In genomic region chr6:100821367-100821766, GRCm38 (mm10) we compare ENCODE assay signal across 30 mouse cellular contexts.
"Had no signal": no experiment of that assay in that cellular context is flagged by ENCODE, and none has a peak within 500 bp of the region (broad histone marks: within the 10 kb centered on the region; RNA-seq: fewer than 3 reads in every experiment).

No protein-coding gene starts in this region.

- H3K9me3 ChIP-seq: limb, embryonic 10.5 days; limb, embryonic 12.5 days; limb, embryonic 13.5 days; limb, embryonic 15.5 days; liver, embryonic 12.5 days; liver, embryonic 13.5 days; liver, embryonic 15.5 days; lung, embryonic 15.5 days; megakaryocyte, embryonic 14.5 days; midbrain, embryonic 10.5 days; midbrain, embryonic 12.5 days; midbrain, embryonic 13.5 days; midbrain, embryonic 15.5 days had no signal

- H3K27me3 ChIP-seq: limb, embryonic 12.5 days; limb, embryonic 13.5 days; limb, embryonic 15.5 days; liver, embryonic 12.5 days; liver, embryonic 13.5 days; liver, embryonic 15.5 days; lung, embryonic 15.5 days; midbrain, embryonic 12.5 days; midbrain, embryonic 13.5 days; midbrain, embryonic 15.5 days had no signal

- ATAC-seq: liver, embryonic 12.5 days; lung, postnatal 0 days; midbrain, embryonic 13.5 days; midbrain, embryonic 15.5 days; midbrain, embryonic 16.5 days had no signal

- H3K36me3 ChIP-seq: limb, embryonic 10.5 days; limb, embryonic 12.5 days; limb, embryonic 13.5 days; limb, embryonic 15.5 days; liver, embryonic 12.5 days; liver, embryonic 13.5 days; liver, embryonic 15.5 days; lung, embryonic 15.5 days; midbrain, embryonic 10.5 days; midbrain, embryonic 12.5 days; midbrain, embryonic 13.5 days; midbrain, embryonic 15.5 days had no signal

- H3K4me1 ChIP-seq: liver, embryonic 12.5 days; liver, embryonic 13.5 days; liver, embryonic 15.5 days; lung, embryonic 15.5 days; megakaryocyte, embryonic 14.5 days; midbrain, embryonic 10.5 days; midbrain, embryonic 12.5 days; midbrain, embryonic 13.5 days; midbrain, embryonic 15.5 days had no signal

- H3K4me2 ChIP-seq: limb, embryonic 12.5 days; limb, embryonic 13.5 days; limb, embryonic 15.5 days; liver, embryonic 11.5 days; liver, embryonic 12.5 days; liver, embryonic 13.5 days; liver, embryonic 15.5 days; lung, embryonic 14.5 days; lung, embryonic 15.5 days; midbrain, embryonic 11.5 days; midbrain, embryonic 12.5 days; midbrain, embryonic 13.5 days; midbrain, embryonic 15.5 days had no signal

- H3K9ac ChIP-seq: limb, embryonic 12.5 days; limb, embryonic 13.5 days; limb, embryonic 15.5 days; liver, embryonic 12.5 days; liver, embryonic 13.5 days; liver, embryonic 14.5 days; liver, embryonic 15.5 days; lung, embryonic 14.5 days; lung, embryonic 15.5 days; midbrain, embryonic 12.5 days; midbrain, embryonic 13.5 days; midbrain, embryonic 15.5 days had no signal

- DNase-seq: left cerebral cortex, postnatal 4 days; liver; liver, embryonic 13.5 days; lung, adult 18-20 months; lung, adult 2 months; lung, embryonic 14.5 days; lung, postnatal 10 days; lung, postnatal 14 days; lung, postnatal 4 days; midbrain, embryonic 14.5 days had no signal

- H3K27ac ChIP-seq: left cerebral cortex, adult 2 months; limb, embryonic 10.5 days; limb, embryonic 12.5 days; limb, embryonic 13.5 days; limb, embryonic 15.5 days; liver, embryonic 12.5 days; liver, embryonic 13.5 days; liver, embryonic 14.5 days; liver, embryonic 15.5 days; lung, embryonic 15.5 days; macrophage; midbrain, embryonic 10.5 days; midbrain, embryonic 12.5 days; midbrain, embryonic 13.5 days; midbrain, embryonic 15.5 days had no signal

- H3K4me3 ChIP-seq: left cerebral cortex, adult 2 months; limb, embryonic 10.5 days; limb, embryonic 12.5 days; limb, embryonic 13.5 days; limb, embryonic 15.5 days; liver, embryonic 12.5 days; liver, embryonic 13.5 days; liver, embryonic 15.5 days; lung, embryonic 15.5 days; megakaryocyte, embryonic 14.5 days; midbrain, embryonic 10.5 days; midbrain, embryonic 12.5 days; midbrain, embryonic 13.5 days; midbrain, embryonic 15.5 days; myocyte had no signal
